Mouse (Mus musculus) limb, embryonic 14.5 days (tissue): ENCODE data around the gene Phlda2. TPM values are rescaled to one million over a fixed set of nuclear protein-coding genes. Genes with fewer than 3 reads are reported as not detected.
A peak's percentile ranks its signal among the peaks of the same experiment; 100 is the strongest.

Source experiments
- ATAC-seq: fragments of 200-750 bp; cut with Nextera tagmentation; 2 replicates; pipeline ENCODE4 v1.8.0; 2017; ENCODE audit warnings: low read depth, moderate number of reproducible peaks, moderate TSS enrichment; ENCODE audit not compliant: low FRiP score
- DNase-seq: peaks from one replicate; pipeline ENCODE4 v3.0.0-alpha.2; 2015; ENCODE audit warnings: low spot score
- H3K27ac ChIP-seq: fragments of 300-500 bp; sonication (generic); replicated peaks from 2 replicates; pipeline ENCODE4 v1.5.1; 2014; ENCODE audit warnings: low read depth, mild to moderate bottlenecking, low read length, moderate library complexity, mixed read lengths
- H3K27me3 ChIP-seq: fragments of 300-500 bp; sonication (generic); 2 replicates; pipeline ENCODE4 v1.6.1; 2014; ENCODE audit warnings: low read length, mixed read lengths; ENCODE audit not compliant: control insufficient read depth, insufficient read depth
- H3K36me3 ChIP-seq: fragments of 300-500 bp; sonication (generic); 2 replicates; pipeline ENCODE4 v1.6.1; 2014; ENCODE audit warnings: mild to moderate bottlenecking, low read length, moderate library complexity, mixed read lengths; ENCODE audit not compliant: control insufficient read depth, insufficient read depth
- H3K4me1 ChIP-seq: fragments of 300-500 bp; sonication (generic); 2 replicates; pipeline ENCODE4 v1.6.1; 2014; ENCODE audit warnings: antibody characterized with exemption, low read length, mixed read lengths; ENCODE audit not compliant: control insufficient read depth, insufficient read depth
- H3K4me2 ChIP-seq: fragments of 300-500 bp; sonication (generic); replicated peaks from 2 replicates; pipeline ENCODE4 v1.6.1; 2014; ENCODE audit warnings: low read depth, mild to moderate bottlenecking, low read length, moderate library complexity; ENCODE audit not compliant: severe bottlenecking
- H3K4me3 ChIP-seq: fragments of 300-500 bp; sonication (generic); replicated peaks from 2 replicates; pipeline ENCODE4 v1.5.1; 2014; ENCODE audit warnings: low read length
- H3K9ac ChIP-seq: fragments of 300-500 bp; sonication (generic); 2 replicates; pipeline ENCODE4 v1.6.1; 2014; ENCODE audit warnings: mild to moderate bottlenecking, low read depth, low read length, moderate library complexity; ENCODE audit not compliant: severe bottlenecking
- H3K9me3 ChIP-seq: fragments of 300-500 bp; sonication (generic); 2 replicates; pipeline ENCODE4 v1.6.1; 2016; ENCODE audit warnings: low read length; ENCODE audit not compliant: control insufficient read depth
- POLR2A ChIP-seq: fragments of 200-500 bp; IDR thresholded peaks from 2 replicates; pipeline ENCODE4 v1.8.0; 2012; ENCODE audit warnings: inconsistent platforms, mild to moderate bottlenecking, moderate library complexity, borderline replicate concordance; ENCODE audit not compliant: insufficient read depth, insufficient read length; ENCODE audit errors: extremely low read depth
- WGBS: fragments of 180-500 bp; shearing (Covaris S2); extraction: QIAGEN DNeasy Blood & Tissue Kit; methylation state at CpG from one replicate; pipeline ENCODE4 v1.1.7; 2014; 5-methylcytosine and 5-hydroxymethylcytosine counted together
- polyA plus RNA-seq, 2 experiments: library from polyadenylated mRNA; depleted of rRNA in 1 of 2; stranded (reverse) in 1 of 2; unstranded in 1 of 2; fragments of >200 nt; fragmentation: Nextera tagmentation in 1 of 2; extraction: Ambion mirVana in 1 of 2; gene quantifications; 2 replicates each; pipeline versions ENCODE4 v1.2.1 to v1.2.3; 2012 to 2014

Gene Phlda2
- polyA plus RNA-seq, 2 experiments = 13.7 to 23.3 TPM

GRCm38 (mm10) chr7:143462516-143462915 is 40.4 kb downstream of the Phlda2 start:
- no peak overlapping the region for H3K4me3 ChIP-seq
- WGBS = 70% methylated on average over 5 of the region's 5 CpGs
- no peak overlapping the region for H3K4me2 ChIP-seq
- peaks cover 29% of the 10 kb centered on the region for H3K4me1 ChIP-seq
- H3K27ac ChIP-seq = no peak overlapping the region
- peaks cover 26% of the 10 kb centered on the region for H3K9me3 ChIP-seq
- no peak for DNase-seq
- no peaks in the 10 kb centered on the region for H3K27me3 ChIP-seq
- H3K36me3 ChIP-seq = peaks cover 20% of the 10 kb centered on the region
- ATAC-seq = no peak
- H3K9ac ChIP-seq = no peak overlapping the region
- TF ChIP-seq POLR2A = no peak

GRCm38 (mm10) chr7:143461920-143462319 is 41.0 kb downstream of the Phlda2 start:
- H3K27ac ChIP-seq = peak overlapping the region; percentile 70
- H3K4me2 ChIP-seq = peak overlapping the region; percentile 47; the same call in 1 of the 2 replicates
- H3K27me3 ChIP-seq = no peaks in the 10 kb centered on the region
- H3K4me3 ChIP-seq = no peak overlapping the region
- H3K36me3 ChIP-seq = peaks cover 20% of the 10 kb centered on the region
- WGBS = 42% methylated on average over 11 of the region's 11 CpGs
- no peak for TF ChIP-seq POLR2A
- DNase-seq (no peak), ATAC-seq (no peak)
- peaks cover 29% of the 10 kb centered on the region for H3K4me1 ChIP-seq
- H3K9me3 ChIP-seq = peaks cover 26% of the 10 kb centered on the region
- 0 out of 2 replicates have a peak overlapping the region, but pooled peaks have one; percentile 40 for H3K9ac ChIP-seq

- peak overlapping the region; percentile 47 for H3K4me2 ChIP-seq
- peak overlapping the region; percentile 40; the same call in 1 of the 2 replicates for H3K9ac ChIP-seq
- H3K27ac ChIP-seq = peak overlapping the region; percentile 70
- TF ChIP-seq POLR2A = no peak
- ATAC-seq = peak; percentile 10
- H3K36me3 ChIP-seq = peaks cover 20% of the 10 kb centered on the region
- peaks cover 26% of the 10 kb centered on the region for H3K4me1 ChIP-seq
- no peak for DNase-seq
- WGBS = 24% methylated on average over 14 of the region's 32 CpGs
- peak overlapping the region; percentile 24 for H3K4me3 ChIP-seq
- no peaks in the 10 kb centered on the region for H3K27me3 ChIP-seq
- peaks cover 26% of the 10 kb centered on the region for H3K9me3 ChIP-seq
Measured at GRCm38 (mm10) chr7:143461294-143461870, 41.6 kb downstream of the Phlda2 start.

GRCm38 (mm10) chr7:143460874-143461273 is 42.1 kb downstream of the Phlda2 start, which contains the start of gene Cdkn1c:
Gene Cdkn1c (minus strand): TSS chr7:143461050.
- peak; percentile 99 for TF ChIP-seq POLR2A
- DNase-seq (peak; percentile 90), ATAC-seq (peak; percentile 80)
- peaks cover 26% of the 10 kb centered on the region for H3K9me3 ChIP-seq
- 30% methylated on average over 25 of the region's 48 CpGs for WGBS
- H3K9ac ChIP-seq = peak within 1 kb of the TSS; percentile 86
- no peaks in the 10 kb centered on the region for H3K27me3 ChIP-seq
- peaks cover 21% of the 10 kb centered on the region for H3K4me1 ChIP-seq
- H3K27ac ChIP-seq = peak within 1 kb of the TSS; percentile 84
- peaks cover 20% of the 10 kb centered on the region for H3K36me3 ChIP-seq
- H3K4me2 ChIP-seq = peak within 1 kb of the TSS; percentile 49
- peak within 1 kb of the TSS; percentile 66 for H3K4me3 ChIP-seq

GRCm38 (mm10) chr7:143460217-143460834 is 42.6 kb downstream of the Phlda2 start:
- no peaks in the 10 kb centered on the region for H3K27me3 ChIP-seq
- H3K9ac ChIP-seq = peak overlapping the region; percentile 86
- H3K4me3 ChIP-seq = peak overlapping the region; percentile 66
- 35% methylated on average over 45 of the region's 60 CpGs for WGBS
- H3K4me1 ChIP-seq = peaks cover 17% of the 10 kb centered on the region
- TF ChIP-seq POLR2A = no peak
- ATAC-seq (no peak), DNase-seq (no peak)
- H3K36me3 ChIP-seq = peaks cover 20% of the 10 kb centered on the region
- peaks cover 26% of the 10 kb centered on the region for H3K9me3 ChIP-seq
- H3K4me2 ChIP-seq = peak overlapping the region; percentile 49
- peak overlapping the region; percentile 84 for H3K27ac ChIP-seq
